Mouse (Mus musculus) heart, adult 9 months (tissue): ENCODE measurements around the gene Tor1b.
A peak's percentile ranks its signal among the peaks of the same experiment; 100 is the strongest.
"Not testable (repeated sequence)": the region's sequence is repeated elsewhere in the genome, so short reads cannot be mapped to it uniquely, and the experiment has no call there.

Experiments used
- DNase-seq, 2 experiments: peaks; one replicate each; pipeline ENCODE4 v3.0.0; 2022; ENCODE audit warnings: low spot score in 2 of 2

Tor1b gene

DNA sequence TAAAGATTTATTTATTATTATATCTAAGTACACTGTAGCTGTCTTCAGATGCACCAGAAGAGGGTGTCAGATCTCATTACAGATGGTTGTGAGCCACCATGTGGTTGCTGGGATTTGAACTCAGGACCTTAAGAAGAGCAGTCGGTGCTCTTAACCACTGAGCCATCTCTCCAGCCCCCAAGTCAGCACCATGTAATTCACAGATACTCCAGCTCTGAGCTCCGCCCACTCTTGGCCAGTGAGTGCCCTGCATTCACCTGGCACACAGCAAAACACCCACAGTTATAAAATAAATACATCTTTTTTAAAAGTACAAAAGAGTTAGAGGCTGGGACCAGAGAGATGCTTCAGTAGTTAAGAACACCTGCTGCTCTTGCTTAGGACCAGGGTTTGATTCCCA lies 21.9 kb upstream of the Tor1b start:
- not testable (repeated sequence) for DNase-seq

DNA sequence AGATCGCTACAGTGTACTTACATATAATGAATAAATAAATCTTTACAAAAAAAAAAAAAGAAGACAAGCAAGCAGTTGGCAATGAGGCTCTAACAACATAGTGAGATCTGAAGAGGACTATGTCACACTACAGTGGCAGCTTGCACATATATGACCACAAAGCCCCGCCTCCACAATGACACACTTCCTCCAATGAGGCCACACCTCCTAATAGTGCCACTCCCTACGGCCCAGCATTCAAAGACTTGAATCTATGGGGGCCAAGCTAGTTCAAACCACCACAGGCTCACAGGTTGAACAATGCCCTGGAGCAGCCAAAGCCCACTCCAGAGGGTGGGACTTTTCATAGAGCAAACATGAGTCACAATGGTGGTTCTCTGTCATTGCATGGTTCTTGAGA lies 20.8 kb upstream of the Tor1b start:
- no peak for DNase-seq

DNA sequence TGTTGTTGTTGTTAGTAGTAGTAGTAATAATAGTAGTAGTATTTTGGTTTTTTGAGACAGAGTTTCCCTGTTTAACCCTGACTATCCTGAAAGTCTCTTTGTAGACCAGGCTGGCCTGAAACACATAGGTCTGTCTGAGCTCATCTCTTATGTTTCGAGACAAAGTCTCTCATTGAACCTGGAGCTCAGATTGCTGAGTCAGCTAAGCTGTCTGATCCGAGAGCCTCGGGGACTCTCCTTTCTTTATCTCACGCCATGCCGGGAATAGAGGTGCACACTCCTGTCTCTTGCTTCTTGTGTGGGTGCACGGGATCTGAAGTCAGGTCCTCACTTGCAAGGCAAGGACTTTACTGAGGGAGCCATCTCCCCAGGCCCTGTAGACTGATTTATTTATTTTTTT lies 19.7 kb upstream of the Tor1b start:
- no peak for DNase-seq

DNA sequence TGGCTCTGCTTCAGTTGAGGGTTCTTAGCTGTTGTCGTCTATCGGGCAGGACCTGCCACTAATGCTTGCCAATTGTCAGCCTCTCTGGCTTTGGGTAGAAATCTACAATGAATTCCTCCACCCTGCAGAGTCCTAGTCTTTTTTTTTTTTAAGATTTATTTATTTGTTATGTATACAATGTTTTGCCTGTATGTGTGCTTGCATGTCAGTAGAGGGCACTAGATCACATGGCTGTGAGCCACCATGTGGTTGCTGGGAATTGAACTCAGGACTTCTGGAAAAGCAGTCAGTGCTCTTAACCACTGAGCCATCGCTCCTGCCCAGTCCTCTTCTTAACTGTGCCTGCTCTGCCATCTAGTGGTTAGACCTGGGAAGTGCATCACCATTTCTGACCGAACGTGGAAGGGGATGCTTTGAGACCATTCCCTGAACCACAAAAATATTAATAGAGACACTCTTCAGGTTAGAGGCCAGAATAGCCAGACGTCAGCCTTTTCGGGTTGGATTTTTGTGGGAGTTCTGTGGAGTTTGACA lies 18.8 kb upstream of the Tor1b start:
- DNase-seq: peak; percentile 58 to 75

DNA sequence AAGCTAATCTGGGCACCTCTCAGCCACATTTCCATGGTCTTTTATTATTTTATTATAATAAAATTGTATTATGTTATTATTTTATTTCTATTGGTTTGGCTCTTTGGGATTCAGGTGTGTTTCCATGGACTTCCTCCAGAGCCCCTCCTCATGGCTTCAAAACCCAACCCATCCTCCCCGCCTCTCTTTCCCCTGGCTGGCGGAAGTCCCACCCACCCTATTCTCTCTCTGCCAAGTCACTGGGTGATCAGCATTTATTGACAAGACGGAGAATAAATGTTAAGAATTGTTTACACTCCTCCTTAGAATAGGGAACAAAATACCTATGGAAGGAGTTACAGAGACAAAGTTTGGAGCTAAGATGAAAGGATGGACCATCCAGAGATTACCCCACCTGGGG lies 16.0 kb upstream of the Tor1b start:
- no peak for DNase-seq

DNA sequence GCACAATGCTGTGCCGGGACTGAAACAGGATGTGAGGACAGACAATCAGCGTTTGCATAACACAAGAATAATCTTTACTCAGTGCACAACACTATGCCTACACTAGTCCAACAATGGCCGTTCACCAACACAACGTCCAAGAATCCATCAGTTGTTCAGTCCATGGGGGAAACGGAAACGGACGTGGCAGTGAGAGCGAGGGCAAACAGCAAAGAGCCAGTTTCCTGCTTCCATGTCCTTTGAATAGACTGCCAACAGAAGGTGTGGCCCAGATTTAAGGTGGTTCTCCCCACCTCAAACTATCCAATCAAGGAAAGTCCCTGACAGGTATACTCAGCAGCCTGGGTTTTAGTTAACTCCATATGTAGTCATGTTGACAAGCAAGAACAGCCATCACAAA lies 15.0 kb upstream of the Tor1b start:
- DNase-seq: no peak

DNA sequence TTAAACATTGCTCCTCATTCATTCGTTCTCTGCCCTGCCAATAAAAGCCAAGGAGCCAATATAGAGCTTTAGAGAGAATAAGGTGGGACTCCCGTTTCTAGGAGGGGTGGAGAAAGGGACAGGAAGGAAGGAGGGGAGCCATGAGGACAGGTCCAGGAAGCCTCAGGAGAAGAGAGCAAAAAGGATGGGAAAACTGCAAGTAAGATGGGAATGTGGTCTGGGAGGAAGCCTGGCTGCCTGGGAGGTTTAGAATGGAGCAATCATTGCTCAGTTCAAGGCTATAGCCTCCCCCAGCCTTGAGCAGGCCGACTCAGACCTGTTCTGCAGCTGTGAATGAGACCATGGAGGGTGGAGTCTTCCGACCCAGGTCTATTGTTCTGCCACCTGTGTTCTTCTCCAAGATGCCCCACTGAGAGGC lies 14.2 kb upstream of the Tor1b start:
- DNase-seq: no peak

DNA sequence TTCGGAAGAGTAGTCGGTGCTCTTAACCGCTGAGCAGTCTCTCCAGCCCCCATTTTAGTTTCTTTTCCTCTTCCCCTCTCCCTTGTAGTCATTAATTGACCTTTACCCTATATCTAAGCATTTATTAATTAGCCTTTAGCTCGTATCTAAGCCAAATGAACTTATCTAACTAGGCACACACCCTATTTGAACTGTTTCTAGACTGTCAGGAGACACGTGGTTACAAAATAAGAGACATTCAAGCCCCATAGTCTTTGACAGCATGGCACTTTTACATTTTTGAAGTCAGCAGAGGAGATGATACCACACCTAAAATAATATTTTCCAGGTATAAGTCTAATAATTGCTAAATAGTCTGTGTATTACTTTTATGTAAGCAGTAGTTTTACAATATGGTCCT lies 11.2 kb upstream of the Tor1b start:
- no peak for DNase-seq

DNA sequence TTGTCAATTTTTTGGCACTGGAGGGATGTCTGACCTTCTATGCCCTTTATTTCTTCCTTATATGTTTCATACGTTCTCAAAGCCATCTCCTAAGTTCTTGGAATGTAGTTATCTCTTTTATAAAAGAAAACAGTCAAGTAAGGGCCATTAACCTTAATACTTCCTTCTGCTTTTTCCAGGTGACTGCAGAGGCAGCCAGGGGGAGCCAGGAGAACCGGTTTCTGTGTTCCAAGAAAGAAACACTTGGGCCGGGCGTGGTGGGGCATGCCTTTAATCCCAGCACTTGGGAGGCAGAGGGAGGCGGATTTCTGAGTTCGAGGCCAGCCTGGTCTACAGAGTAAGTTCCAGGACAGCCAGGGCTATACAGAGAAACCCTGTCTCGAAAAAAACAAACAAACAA lies 10.6 kb upstream of the Tor1b start:
- not testable (repeated sequence) for DNase-seq

DNA sequence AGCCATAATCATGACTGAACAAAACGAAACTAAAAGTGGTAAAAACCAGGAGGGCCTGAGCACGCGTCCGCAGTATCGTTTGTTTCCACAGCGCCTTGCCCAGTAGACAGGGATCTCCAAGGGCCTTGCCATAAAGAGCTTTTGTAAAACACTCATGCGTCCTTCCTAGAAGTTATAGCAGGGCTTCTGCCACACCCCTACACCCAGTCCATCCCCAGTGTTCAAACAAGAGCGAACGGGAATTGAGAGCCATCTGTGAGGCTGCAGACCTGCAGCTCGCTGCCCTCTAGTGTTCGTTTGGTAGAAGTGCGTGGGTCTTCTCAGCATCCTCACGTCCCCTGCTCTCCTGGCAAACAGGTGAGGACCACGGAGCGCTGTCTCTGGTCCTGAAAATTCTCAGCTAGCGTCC lies 10.2 kb upstream of the Tor1b start:
- peak; percentile 53 to 54 for DNase-seq

DNA sequence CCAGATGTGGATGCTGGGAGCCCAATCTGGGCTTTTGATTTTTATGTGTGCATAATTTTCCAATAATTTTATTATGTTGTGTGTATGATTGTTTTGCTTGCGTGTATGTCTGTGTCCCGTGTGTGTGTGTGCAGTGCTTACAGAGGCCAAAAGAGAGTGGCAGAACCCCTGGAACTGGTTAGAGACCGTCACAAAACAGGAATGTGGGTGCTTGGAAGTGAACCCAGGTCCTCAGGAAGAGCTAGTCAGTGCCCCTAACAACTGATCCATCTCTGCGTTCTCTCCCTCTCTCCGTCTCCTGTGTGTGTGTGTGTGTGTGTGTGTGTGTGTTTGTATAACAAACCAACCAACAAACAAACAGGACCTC lies 319 bp upstream of the Tor1b start:
- no peak for DNase-seq

DNA sequence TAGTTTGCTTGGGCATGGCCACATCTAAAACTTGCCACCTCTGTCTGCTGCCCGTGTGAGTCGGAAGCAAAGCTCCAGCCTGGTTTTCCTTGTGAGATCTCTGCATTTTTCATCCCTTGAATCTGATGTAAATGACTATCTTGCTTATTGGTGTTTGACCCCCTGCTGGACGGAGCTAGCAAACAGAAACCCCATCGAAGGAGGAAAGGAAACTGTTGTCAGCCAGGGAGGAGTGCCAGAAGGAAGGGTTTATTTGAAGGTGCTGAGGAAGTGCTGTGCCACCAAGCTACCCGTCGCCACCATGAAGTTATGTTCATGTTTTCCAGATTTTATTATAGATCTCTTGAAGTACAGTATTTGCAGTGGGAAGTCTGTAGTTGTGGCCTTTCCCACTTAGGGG lies 2.0 kb downstream of the Tor1b start:
- DNase-seq: no peak

DNA sequence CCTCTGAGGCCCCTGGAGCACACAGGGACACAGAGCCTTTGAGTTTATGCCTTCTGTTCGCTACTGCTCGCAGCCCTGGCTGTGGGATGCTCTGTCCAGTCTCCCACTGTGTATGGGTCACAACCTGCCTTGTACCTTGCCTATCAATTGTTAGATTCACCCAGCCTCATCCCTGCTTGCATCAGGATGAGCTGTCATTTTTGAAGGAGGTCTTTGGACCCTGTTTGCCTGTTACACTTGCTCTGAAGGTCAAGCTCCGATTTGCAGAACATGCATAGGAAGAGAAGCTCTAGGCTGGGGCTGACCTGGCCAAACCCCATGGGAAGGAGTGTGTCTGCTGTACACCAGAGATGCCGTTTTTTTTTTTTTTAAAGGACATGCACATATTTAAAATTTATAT lies 4.8 kb downstream of the Tor1b start:
- no peak for DNase-seq

DNA sequence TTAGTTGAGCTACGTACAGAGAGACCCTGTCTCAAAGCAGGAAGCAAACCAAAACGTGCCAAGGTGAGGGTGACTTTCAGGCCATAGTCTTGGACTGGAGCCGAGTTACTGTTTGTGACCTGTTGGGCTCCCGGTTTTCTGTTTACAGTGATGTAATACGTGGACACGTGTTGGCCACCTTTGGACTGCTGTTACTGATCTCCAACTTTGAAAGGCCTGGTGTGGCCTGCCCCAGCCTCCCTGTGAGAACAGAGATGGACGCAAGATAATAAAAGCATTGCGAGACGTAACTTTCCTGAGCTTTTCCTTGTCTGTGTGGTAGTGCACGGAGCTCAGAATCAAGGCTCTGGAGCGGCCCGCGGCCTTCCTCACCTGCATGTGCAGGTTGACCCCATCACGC lies 6.0 kb downstream of the Tor1b start:
- no peak for DNase-seq

DNA sequence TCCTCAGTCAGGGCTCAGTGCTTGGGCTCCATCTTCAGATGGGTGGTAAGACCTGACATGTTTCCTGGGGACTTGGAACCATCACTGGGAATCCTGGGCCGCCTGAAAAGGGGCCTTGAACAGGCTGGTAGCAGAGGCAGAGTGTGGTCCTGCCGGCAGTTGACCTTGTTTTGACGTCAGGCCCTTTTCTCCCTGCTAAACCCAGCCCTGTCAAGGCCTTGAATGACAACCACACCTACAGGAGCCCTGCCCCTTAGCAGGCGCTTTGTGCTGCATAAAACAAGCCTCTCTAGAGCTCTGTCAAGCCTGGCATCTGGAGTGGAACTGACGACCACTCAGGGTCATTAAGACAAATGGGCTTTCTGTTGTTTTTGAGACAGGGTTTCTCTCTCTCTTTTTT lies 7.1 kb downstream of the Tor1b start:
- DNase-seq: no peak

DNA sequence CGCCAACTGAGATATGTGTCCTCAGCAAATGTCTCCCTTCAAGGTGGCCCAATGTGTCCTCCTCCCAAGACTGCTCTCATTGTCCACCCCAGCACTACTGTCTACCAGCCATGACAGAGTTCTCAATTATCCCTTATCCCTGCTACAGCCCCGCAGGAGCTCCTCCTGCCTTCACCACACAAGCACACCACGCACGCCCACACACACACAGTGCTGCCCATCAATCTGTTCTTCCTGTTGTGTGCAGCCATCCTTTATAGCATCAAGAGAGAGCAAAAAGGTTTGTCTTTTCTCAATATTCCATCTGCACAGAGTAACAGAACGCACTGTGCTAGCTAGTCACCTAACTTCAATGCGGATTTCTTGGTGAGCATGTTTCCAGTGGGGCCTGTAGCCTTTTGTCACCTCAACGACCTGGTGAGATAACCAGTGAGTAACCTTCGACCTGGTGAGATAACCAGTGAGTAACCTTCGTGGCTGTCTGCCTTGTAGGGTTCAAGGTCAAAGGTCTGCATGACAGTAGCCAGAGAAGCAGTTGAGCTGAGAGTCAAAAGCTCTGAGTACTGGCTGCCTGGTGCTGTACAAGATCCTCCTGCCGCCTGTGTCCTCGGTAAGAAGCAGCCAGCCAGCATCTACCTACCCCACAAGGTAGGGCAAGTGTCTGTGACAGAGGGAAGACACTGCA lies 10.0 kb downstream of the Tor1b start:
- no peak for DNase-seq

DNA sequence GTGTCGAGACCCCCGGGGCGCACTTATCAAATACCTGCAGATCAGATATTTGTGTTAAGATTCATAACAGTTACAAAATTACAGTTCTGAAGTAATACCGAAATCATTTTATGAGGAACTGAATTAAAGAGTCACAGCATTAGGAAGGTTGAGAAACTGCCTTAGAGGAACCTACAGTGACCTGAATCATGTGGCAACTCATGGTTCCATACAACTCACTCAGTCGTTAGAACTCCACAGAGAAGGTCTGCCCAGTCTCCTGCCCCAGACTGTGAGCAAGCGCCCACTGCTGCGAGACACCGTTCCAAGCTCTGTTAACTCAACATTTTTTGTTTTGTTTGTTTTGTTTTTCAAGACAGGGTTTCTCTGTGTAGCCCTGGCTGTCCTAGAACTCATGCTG lies 12.9 kb downstream of the Tor1b start:
- no peak for DNase-seq

DNA sequence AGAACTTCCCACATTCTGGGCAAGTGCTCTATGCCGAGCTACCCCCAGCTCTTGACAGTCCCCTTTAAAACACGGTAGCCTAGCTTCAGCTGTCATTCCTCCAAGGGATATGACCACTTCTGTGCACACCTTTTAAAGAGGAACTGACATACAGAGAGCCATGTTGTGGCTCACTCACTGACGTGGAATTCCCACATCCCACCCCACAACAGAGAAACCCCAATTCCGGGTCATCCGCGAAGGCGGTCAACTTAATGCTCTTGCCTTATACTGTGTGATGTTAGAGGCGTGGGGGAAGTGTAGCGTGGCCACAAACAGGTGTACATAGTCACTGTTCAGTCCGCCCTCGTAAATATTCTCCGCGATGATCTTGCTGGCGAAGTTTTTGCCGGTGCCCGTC lies 14.1 kb downstream of the Tor1b start:
- DNase-seq: no peak

DNA sequence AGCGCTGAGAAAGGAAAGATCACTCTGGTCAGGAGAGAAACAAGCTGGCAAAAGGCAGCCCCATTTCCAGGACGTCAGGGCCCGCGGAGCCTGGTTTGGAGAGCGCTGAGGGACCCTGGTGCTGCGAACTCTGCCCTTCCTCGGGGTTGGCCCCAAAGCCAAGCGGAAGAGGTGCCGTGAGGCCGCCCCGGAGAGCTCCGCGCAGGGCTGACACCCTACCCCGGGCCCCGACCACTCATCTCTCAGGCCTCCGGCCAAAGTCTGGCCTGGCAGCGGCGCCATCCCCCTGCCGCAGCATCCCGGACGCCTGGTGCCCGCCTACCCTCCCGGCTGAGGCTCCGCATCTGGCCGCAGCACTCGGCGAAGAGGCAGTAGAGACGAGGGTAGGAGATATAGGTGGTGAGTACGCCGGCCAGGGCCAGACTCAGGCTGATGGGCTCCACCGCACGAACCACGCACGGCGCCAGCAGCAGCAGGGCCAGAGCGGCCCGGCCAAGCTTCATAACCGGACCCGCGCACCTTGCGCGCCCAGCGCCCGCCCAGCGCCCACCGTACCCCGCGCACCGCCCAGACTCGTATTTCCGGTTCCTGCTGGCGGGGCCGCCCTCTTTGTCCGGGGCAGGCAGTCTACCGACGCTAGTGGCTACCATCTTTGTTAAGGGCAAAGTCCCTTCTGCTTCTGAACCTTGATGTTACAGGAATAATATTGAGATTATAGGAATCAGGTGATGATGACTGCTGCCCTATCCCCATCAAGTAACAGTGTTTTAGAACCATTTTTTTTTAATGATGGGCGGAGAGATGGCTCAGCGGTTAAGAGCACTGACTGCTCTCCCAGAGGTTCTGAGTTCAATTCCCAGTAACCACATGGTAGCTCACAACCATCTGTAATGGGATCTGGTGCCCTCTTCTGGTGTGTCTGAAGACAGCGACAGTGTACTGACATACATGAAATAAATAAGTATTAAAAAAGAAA lies 14.9 kb downstream of the Tor1b start, which contains the start of gene Tor1a:
Tor1a (minus strand) TSS at position 582 of the 976 bp plus-strand sequence.
- peak; percentile 82 to 87 for DNase-seq

DNA sequence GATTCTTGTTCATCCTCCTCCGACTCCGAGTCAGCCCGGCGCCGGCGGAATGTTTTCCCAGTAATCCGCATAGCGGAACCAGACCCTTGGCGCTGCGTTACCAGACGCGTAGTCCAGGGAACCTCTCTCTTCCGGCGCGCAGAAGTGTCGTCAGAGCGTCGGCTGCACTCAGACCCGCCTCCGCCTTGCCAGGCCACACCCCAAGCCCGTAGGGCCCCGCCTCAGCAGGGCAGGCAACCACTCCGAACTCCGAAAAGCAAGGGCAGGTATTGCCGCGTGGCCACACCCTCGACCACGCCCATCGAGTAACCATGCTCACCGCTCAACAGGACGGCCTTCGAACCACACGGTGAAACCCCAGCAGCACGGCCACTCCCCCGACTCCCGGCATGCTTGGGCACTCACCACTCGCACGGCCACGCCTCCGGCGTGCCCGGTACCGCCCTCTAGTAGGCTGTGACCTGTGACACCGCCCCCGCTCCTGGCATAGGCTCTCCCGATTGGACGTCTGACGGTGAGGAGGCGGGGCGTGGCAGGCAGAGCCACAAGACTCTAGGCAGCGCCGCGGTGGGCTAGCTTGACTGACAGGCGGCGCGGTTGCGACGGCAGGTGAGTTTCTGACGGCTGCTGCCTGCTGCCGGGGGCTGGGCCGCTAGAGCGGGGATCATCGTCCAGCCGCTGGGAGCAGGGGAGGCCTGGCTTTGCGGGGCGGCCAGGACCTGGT lies 29.2 kb downstream of the Tor1b start, which contains the start of the genes BC005624 and Usp20:
BC005624 (minus strand) TSS at position 412 of the 724 bp plus-strand sequence.
Usp20 (plus strand) TSS at position 490 of the 724 bp plus-strand sequence.
- DNase-seq: peak; percentile 99

DNA sequence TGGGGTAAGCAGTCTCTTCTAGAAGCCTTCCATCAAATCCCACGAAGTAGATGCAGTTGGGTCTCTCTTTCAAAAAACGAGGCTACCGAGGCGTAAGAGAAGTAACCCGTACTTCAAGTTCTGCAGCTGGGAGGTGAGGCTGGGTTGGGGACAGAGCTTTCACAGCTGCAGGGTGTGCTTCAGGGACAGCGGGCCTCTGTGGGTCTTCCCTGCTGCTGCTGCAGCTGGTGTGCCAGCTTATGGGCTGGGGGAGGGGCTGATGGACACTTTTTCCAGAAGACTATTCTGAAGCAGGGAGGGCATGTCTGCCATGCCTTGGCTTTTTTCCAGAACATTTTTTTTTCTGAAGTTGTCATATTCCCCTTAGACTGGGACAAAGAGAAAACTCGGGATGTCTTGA lies 30.3 kb downstream of the Tor1b start:
- DNase-seq: no peak
